Mouse (Mus musculus) liver, postnatal 0 days (tissue): ENCODE data around the gene Zfp866.

Source experiments
- CTCF ChIP-seq: sonication (generic); IDR thresholded peaks from 2 replicates; pipeline ENCODE4 v1.5.1; 2016; ENCODE audit warnings: antibody characterized with exemption, low read depth
- EP300 ChIP-seq: IDR thresholded peaks from 2 replicates; pipeline ENCODE4 v1.6.1; 2016; ENCODE audit warnings: antibody characterized with exemption, low read depth, mild to moderate bottlenecking

- TF ChIP-seq EP300: no peak
- TF ChIP-seq CTCF: no peak
These were observed 75.6 kb downstream of the Zfp866 start for GRCm38 (mm10) chr8:69715366-69715765.
